Mouse (Mus musculus) granulocyte monocyte progenitor cell, adult 5-6 weeks (primary cell): Measurements from ENCODE around the gene Car9. TPM values are rescaled to one million over a fixed set of nuclear protein-coding genes. Genes with fewer than 3 reads are reported as not detected.
A peak's percentile ranks its signal among the peaks of the same experiment; 100 is the strongest.

Experiments
- ATAC-seq: replicated peaks from 2 replicates; pipeline ENCODE4 v1.8.0; 2016; ENCODE audit warnings: mild to moderate bottlenecking, moderate TSS enrichment, inconsistent platforms; ENCODE audit not compliant: poor library complexity, severe bottlenecking
- total RNA-seq, 2 experiments: library from RNA; stranded (forward) in 1 of 2; stranded (reverse) in 1 of 2; fragments of 200-712, 200-1000 nt in 1 of 2; fragments of >200 nt in 1 of 2; fragmentation: Nextera tagmentation in 1 of 2; gene quantifications; 2 replicates each; pipeline ENCODE4 v1.2.3; 2014 to 2017

Gene Car9
- total RNA-seq, 2 experiments from 2014 or later, result 7.6 to 16.9 TPM

DNA sequence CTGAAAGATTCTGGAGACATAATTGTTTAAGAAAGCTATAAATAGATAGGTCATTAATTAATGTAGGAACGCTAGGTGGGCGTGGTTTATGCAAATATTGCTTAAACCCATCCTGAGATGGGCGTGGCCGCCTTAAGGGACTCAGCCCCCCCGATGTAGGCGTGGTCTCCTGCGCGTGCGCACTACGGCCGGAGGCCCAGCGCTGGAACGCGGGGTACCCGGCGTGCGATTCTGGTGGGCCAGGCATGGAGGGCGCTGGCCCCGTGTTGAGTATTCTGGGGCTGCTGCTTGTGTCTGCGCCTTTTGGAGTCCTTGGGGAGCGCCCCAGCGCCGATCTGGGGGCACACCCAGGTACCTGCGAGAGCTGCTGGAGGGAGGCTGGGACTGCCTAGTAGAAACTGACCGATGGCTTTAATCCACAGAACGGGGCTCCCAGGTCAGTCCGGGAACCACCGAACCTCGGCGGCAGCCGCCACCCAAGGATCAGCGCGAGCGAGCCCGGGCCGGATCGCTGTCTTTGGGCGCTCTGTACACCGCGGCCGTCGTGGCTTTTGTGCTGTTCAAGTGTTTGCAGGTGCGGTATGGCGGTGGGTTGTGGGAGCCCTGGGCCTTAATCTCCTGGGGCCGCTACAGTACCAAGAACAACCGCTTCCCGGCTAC is 13.4 kb upstream of the Car9 start:
- peak; percentile 85 for ATAC-seq

DNA sequence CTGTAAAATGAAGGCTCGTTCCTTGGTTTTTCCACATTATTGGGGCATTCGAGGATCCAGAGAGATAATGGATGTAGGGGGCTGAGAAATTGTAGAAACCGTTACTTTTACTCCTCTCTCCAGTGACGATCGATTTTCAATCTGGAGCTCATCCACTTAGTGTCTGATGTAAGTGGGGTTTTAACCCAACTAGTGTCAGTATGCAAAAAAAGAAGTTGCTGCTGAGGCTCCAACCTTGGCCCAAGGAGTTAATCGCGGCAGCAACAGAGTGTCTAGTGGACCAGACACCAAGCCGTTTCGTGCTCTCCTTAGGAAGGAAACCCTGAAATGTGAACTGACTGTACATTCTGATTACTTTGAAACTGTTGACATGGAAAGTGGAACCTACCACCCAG is 12.9 kb upstream of the Car9 start:
- no peak for ATAC-seq

DNA sequence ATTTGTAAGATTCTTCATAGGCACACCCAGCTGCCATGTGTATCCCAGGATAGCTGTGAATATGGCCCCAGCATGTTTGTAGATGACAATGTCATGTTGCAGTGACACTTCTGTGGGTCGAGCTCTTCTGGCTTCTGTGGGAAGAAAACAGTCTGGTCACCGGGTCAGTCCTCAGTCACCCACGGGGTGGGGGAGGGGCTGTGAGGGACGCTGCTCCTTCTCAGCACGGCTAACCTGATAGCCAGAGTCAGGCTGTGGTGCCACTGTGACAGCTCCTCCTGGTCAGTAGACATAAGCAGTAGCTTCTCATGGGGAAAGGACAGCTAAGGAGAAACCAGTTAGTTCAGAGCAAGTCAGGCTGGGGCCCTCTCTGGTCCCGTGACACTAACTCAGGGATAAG is 10.2 kb upstream of the Car9 start:
- no peak for ATAC-seq

DNA sequence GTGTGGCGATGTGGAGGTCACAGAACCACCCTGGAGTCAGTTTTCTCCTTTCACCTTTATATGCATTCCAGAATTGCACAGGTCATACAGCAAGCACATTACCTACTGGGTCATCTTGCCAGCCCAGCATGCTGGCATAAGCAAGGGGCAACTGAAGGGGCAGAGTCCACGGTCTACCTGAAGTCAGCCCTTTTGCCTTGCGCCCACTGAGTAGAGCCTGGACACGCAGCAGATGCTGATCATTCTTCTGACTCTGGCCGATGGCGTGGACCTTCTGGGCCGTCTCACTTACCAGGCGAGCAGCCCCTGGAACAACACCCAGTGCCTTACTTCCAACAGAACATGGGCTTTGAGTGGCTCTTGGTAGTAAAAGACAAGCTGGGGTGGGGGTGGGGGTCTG is 9.4 kb upstream of the Car9 start:
- no peak for ATAC-seq

DNA sequence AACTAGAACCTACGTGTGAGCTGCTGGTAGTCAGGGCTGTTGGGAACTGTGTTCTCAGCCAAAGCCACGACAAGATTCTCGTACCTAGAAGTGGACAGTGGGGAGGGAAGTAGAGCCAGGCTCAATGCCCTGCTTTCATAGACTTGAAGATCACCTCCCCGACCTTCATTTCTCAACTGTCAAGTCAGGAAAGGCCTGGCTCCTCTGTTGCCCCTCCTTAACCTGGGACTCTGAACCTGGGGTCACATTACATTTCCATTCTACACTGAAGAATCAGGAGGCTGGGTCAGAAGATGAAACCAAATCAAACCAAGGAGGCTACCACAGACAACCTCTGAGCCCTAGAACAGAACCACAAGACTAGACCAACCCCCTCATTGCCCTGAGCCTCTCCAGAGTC is 8.8 kb upstream of the Car9 start:
- no peak for ATAC-seq

DNA sequence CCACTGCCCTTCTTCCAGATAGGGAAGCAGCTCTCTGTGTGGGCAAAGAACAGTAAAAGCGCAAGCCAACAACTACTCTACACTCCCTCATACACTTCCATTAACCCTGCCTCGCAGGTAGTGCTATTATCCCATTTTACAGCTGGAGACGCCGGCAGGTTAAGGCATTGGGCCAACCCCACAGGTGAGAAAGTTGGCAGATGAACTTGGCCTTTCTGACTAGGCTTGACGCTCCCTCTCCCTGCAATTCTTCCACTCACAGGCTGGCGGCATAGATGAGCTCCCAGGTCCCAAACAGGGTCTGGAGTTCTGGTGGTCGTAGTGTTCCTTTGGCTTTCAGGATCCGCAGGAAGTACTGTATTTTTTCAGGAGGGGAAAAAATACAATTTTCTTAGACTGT is 7.8 kb upstream of the Car9 start:
- peak; percentile 28 for ATAC-seq

DNA sequence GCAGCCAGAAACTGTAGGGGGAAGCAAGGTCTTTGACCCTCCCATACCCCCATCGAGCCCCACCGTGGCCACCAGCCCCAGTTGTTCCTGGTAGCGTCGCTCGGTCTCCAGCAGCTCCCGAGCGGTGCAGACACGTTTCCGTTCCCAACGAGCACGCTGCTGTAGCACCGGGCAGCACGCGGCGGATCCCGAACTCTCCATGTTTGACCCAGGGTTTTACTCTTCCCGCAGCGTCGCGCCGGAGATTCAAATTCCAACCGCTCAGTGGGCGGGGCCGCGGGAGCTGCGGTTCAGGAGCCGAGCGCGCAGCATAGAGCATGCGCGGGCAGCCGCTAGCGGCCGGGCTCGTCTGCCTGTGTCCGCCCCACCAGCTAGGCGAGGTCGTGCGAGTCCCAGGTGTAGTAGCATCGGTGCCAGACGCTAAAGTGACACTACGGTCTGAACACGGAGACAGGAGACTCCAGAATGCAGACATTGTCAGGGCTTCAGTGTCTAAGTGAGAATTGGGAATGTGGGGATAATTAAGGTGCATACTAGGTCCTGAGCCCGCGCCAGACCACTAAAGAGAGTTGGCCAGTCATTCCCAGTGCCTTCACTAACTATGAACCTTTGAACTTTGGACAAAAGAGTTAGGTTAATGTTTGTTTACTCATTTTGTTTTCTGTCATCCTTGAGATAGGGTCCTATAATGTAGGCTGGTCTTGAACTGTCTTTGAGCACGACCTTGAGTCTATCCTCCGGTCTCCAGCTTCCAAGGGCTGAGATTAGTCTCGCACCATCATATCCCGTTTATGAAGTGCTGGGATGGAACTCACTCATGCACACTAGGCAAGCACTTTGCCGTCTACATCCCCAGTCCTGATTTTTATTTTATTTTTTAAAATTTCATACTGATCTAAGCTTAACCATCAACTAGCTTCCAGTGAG is 7.1 kb upstream of the Car9 start, which contains the start of gene Arhgef39:
Arhgef39 (minus strand) TSS at position 289 of the 927 bp plus-strand sequence.
- ATAC-seq, result peak; percentile 72

DNA sequence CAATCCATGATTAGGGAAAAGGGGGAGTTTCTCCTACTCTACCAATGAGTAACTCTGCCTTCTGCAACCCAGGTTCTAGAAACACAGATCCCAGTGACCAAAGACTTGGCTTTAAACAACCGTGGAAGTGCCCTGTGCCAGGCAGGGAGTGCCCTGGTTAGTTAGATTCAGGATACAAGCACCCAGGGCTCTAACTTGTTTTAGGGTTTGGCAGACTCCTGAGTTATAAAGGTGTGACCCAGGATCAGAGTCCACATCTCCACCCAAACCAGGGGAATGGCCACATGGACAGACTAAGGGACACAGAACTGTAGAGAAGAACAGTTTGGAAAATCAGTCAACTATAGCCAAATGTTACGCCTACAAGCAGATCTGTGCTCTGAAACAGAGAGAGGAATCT is 3.7 kb upstream of the Car9 start:
- ATAC-seq, result no peak

DNA sequence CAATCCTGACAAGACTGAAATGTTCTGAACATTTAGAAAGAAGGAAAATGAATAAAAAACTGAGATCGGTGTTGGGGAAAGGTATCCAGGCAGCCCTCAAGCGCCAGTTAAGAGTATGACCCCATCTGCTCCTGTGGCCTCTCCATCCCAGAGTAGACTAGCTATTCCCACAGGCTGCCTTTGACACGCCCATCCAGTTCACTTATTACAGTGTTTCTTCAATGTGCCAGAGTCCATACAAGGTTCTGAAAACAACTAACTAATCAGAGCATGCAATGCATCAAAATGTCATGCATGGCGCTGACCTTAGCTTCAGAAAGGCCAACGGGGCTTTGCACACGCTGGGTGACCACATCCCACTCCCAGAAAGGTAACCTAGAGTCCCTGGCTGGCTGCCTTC is 3.3 kb upstream of the Car9 start:
- no peak for ATAC-seq

DNA sequence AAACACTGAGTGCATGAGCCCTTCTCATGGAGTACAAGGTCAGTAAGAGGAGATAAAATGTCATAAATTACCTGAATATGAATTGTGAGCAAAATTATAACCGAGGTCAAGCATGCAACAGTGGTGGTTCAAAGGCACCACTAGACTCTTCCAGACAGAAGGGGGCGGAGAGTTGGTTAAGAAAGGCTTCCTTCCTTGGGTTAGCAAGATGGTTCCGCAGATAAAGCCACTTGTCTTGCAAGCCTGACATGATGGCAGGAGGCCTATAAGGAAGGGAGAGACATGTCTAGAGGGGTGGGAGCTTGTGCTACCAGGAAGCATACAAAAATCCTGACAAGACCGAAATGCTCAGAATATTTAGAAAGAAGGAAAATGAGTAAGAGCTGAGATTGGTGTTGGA is 2.5 kb upstream of the Car9 start:
- no peak; the same call in 1 of the 2 replicates for ATAC-seq

DNA sequence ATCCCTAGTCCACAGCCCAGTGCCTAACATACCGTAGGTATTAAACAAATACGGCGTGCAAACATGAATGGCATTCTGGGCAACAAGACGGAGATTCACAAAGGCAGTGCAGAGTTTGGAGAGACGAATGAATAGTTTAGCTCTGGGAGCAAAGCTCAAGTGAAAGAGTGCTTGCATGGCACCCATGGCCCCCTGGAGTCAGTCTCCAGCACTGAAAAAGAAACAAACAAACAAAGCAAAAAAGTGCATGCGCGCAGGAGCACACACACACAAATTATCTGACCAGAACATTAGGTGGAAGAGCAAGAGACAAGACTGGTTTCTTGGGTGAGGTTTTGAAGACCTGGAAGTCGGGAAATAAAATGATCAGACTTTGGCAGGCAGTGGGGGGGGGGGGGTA is 692 bp upstream of the Car9 start:
- ATAC-seq, result no peak

DNA sequence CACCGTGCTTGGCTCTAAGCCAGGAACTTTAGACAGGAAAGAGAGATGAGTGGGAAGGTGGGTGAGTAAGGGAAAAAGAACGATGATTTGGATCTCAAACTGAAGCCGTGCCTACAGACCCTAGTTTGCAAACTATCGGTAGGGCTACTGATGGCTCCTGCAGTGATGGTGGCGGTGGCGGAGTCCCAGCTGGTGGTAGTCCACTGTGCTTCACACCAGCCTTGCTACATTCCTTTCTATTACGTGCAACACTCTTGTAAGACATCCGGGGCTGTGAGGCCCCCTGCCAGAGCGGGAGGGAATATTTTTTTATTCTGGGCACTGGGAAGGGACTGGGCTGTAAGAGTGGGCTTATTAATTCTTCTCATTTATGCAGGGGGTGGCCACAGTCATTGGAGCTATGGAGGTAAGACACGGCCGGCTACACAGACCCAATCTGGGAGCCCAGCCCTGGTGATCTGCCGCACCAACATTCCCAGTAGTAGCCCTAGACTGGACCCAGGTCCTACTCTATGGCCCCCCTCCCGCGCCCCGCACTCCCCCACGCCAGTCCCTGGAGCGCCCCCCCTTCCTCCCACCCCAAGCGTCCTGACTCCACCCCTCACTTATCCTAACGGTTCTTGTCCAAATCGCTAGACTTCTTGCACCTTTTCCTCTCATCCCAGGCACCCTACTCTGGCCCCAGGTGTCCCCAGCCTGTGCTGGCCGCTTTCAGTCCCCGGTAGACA is 1.3 kb downstream of the Car9 start:
- ATAC-seq, result peak; percentile 30

DNA sequence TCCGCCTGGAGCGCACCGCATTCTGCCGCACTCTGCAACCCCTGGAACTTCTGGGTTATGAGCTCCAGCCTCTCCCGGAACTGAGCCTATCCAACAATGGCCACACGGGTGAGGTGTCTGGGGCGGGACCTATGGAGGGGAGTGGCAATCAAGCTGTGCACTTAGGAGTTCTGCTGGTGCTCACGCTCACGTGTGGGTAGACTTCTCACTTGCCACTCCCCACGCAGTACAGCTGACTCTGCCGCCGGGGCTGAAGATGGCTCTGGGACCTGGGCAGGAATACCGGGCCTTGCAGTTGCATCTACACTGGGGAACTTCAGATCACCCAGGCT is 1.9 kb downstream of the Car9 start:
- ATAC-seq, result peak; percentile 92

DNA sequence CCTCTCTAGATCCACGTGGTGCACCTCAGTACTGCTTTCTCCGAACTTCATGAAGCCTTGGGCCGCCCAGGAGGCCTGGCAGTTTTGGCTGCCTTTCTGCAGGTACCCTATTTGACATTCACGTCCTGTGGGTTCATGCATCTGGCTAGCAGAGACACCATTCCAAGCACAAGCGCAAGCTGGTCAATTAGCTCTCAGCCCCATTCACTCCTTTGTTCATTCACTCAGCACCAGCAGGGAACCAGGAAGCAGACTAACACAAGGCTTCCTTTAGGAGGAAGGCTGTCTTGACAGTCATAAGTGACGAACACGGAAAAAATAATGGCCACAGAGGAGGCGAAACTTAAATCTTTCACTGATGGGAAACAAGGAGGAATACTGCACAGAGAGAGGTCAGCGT is 2.3 kb downstream of the Car9 start:
- ATAC-seq, result peak; percentile 26

DNA sequence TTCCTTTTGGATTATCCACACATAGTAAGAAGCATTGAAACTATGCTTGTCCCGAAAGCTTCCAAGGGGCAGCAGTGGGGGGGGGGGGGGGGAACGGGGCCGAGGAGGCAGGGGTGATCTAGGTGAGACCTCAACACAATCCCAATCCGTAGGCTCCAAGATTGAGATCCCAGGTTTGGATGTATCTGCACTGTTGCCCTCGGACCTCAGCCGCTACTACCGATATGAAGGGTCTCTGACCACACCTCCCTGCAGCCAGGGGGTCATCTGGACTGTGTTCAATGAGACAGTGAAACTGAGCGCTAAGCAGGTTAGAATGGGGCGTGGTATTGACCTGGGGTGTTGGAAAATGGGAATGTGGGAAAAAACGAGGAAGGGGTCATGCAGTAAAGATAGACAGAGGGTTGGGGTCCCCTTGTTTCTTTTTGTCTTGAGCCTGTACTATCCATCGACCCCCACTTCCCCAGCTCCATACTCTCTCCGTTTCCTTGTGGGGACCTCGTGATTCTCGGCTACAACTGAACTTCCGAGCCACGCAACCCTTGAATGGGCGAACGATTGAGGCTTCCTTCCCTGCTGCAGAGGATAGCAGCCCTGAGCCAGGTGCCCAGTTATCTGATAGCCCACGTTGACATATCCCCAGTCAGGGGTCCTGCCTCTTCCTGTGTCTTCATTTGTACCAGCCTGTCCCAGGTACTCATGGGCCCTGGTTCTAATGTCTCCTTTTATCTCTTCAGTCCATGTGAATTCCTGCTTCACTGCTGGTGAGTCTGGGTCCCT is 5.1 kb downstream of the Car9 start:
- no peak for ATAC-seq

DNA sequence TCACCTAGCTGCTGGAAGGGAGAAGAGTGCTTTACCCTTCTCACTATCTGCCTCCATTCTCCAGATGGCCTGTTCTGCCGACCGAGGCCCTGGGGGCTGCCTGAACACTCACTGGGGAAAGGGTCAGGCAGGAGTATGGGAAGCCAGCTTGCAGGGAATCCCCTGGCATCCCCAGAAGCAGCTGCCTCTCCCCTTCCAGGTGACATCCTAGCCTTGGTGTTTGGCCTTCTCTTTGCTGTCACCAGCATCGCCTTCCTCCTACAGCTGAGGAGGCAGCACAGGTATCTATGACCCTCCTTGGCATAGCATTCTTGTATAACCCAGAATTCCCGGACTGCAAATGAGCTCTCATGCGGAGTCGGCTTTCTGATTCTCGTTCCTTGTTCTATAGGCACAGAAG is 5.9 kb downstream of the Car9 start:
- ATAC-seq, result no peak

DNA sequence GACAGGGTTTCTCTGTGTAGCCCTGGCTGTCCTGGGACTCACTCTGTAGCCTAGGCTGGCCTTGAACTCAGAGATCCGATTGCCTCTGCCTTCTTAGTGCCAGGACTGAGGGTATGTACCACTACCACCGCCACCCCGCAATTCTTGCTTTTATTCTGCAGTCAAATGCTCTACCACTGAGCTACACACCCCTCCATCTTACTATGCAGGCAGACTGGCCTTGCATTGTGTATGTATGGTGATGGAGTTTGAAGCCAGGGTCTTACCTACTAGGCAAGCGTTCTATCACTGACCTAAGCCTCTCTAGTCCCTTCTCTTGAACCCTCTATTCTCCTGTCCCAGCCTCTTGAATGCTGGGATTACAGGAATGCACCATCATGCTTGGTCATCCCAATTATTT is 6.5 kb downstream of the Car9 start:
- no peak for ATAC-seq

DNA sequence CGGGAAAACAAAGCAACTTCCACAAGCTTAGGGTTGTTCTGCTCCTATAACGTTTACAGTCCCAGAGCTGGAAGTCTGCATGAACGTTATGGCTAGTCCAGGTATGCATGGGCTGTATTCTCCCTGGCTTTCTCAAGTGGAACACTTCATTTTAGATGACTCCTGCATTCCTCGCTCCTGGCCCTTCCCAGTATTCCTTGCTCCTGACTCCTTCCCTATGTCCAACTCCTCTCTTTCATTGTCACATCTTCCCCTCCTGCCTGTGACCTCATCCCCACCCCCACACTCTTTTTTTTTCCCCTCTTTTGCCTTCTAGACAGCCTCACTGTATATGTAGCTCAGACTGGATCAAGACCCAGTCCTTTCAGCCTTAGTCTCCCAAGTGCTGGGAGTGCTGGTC is 7.0 kb downstream of the Car9 start:
- ATAC-seq, result no peak

DNA sequence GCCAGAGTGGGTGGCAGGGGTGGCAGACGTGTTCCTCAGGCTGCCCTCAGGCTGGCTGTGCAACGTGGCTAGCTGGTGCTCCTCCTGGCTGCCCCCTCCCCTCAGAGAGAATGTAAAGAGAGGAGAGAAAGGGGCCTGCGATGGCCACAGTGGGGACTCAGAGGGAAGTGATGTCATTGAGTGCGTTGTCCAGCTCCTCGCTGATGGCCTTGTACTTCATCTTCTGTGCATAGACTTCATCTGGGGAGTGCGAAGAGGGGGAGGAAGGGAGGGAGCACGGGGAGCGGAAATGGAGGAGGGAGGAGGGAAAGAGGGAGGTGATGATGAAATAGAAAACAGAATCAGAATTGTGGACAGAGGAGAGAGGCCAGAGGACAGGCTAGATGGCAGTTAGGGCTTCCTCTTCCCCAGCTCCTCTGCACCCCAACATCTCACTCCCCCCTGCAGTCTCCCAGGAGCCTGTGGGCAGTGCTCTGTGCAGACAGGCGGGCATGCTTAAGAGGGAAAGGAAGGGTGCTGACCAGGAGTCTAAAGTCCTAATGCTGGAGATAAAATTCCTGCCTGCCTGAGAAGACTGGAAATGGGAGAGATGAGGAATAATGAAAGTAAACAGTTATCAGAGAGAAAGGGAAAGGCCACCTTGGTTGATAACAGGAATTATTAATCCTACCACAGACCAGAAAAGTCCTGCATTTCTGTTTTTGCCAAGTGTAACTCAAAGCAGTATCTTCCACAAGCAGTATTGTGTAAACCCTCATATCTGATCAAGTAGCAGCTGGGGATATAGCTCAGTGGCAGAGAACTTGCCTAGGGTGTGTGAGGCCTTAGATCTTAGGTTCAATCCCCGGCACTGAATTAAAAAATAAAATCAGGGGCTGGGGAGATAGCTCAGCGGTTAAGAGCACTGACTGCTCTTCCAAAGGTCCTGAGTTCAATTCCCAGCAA is 9.3 kb downstream of the Car9 start:
- peak; percentile 63 for ATAC-seq
